Mouse (Mus musculus) hematopoietic multipotent progenitor cell, adult 10-12 weeks (in vitro differentiated cells): ENCODE results near the gene Cga. TPM values are rescaled to one million over a fixed set of nuclear protein-coding genes. Genes with fewer than 3 reads are reported as not detected.

Experiments used
- polyA plus RNA-seq: library from polyadenylated mRNA; stranded (reverse); fragments of >175 nt; gene quantifications from 2 replicates; pipeline ENCODE4 v1.2.3, GENCODE M21; 2012; ENCODE audit warnings: low replicate concordance

The Cga gene
- not detected in 2 replicates for polyA plus RNA-seq

DNA sequence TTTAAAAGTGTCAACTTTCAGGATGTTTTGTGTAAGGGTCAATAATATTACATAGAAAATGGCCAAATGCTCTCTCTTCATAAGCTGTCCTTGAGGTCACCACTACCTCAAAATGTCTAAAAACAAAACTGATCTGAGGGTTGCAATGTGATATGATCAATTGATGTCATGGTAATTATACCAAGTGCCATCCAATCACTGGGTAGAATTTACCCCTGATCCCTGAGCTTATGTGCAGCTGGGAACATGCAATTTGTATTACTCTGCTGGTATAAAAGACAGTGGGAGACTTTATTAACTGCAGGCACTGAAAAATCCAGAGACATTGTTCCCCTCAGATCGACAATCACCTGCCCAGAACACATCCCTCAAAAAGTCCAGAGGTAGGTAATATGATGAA, at the start of gene Cga:
Gene Cga, plus strand, starts transcription at position 301 of the 400 bp plus-strand sequence.

DNA sequence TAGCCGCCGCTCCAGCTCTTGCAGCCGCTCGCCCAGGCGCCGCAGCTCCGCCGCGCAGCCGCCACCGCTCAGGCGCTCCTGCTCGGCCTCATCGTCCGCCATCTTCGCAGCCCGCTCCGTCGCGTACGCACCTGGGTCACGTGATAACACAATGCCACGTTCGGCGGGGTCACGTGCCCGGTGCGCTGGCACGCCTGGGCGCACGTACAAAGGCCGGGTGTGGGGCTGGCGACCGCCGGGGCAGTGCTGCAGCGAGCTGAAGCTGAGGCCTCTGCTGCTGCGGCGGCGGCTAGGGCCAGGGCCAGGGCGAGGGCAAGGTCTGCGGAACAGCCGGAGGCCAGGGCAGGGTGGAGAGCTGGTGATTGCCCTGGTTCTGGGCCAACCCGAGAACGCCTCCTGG, 10.8 kb upstream of the Cga start, which contains the start of gene Zfp292:
Gene Zfp292, minus strand, starts transcription at position 143 of the 400 bp plus-strand sequence.

Other genes starting within 250 kb of the Cga start
- gene Slc35a1, start 206.3 kb upstream of the Cga start, polyA plus RNA-seq, result 1.2 and 2.0 TPM in 2 replicates
- gene Cfap206, start 163.6 kb upstream of the Cga start, polyA plus RNA-seq, result not detected in 2 replicates
- gene Gm136, start 137.5 kb upstream of the Cga start, polyA plus RNA-seq, result not detected in 2 replicates
- gene Smim8, start 115.4 kb upstream of the Cga start, polyA plus RNA-seq, result 4.4 and 15.0 TPM in 2 replicates
- gene Zfp292, start 10.8 kb upstream of the Cga start, polyA plus RNA-seq, result 2.8 and 4.2 TPM in 2 replicates